Mouse (Mus musculus): ENCODE measurements at regions not wholly inside any gene's neighbourhood (a gene's known extent, or its start where the extent isn't known, plus 50 kb on each side); places are given as distances from the start of the nearest gene placed in this dataset.

GRCm38 (mm10) chr15:32082109-32082508 lies 95.0 kb upstream of the Tas2r119 start:
- DNase-seq (ENCODE audit: low read depth), result no peak

DNA sequence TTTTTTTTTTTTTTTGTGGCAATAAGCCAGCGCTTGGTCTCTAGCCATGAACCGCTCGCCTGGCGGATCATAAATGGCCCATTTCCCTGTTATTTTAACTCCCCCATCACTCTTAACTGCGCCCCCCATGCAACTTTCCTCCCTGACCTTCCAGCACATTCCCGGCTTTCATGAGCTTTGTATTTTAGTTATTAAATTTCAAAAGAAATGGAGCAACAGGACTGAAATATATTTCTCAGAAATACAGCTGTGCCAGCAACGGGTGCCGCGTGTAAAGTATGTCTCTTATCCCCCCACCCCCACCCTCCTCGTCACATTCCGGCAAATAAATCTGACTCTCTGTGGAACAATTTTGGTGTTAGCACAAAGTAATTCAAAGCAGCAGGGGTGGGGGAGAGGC lies 83.2 kb upstream of the Tas2r119 start:
- no peak for DNase-seq (ENCODE audit: low read depth)

- DNase-seq (ENCODE audit: low read depth), result no peak
Observed at GRCm38 (mm10) chr15:32095554-32095953, 81.5 kb upstream of the Tas2r119 start.

- no peak for DNase-seq (ENCODE audit: low read depth)
Observed at GRCm38 (mm10) chr15:32110659-32111058, 66.4 kb upstream of the Tas2r119 start.
